Mouse (Mus musculus) liver (tissue): ENCODE measurements around the gene Fam241a.

Source experiments
- DNase-seq: peaks from one replicate; pipeline ENCODE4 v3.0.0-alpha.2; 2020; ENCODE audit warnings: mixed read lengths

Fam241a gene

DNA sequence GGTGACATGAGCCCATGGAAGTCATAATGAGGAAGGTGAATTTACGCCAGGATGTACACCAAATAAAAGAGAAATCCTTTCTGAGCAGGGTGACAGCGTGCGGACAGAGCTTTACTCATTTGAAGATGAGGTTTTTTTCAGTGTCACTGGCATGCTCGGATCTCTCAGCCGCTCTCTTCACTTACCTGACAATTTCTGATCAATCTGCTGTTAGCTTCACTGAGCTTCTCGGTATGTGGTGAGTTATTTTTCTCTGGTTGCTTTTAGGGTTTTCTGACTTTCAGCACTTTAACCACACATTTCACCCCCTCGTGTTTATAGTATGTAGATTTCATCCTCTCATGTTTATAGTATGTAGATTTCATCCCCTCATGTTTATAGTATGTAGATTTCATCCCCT lies 21.1 kb downstream of the Fam241a start:
- DNase-seq = no peak

DNA sequence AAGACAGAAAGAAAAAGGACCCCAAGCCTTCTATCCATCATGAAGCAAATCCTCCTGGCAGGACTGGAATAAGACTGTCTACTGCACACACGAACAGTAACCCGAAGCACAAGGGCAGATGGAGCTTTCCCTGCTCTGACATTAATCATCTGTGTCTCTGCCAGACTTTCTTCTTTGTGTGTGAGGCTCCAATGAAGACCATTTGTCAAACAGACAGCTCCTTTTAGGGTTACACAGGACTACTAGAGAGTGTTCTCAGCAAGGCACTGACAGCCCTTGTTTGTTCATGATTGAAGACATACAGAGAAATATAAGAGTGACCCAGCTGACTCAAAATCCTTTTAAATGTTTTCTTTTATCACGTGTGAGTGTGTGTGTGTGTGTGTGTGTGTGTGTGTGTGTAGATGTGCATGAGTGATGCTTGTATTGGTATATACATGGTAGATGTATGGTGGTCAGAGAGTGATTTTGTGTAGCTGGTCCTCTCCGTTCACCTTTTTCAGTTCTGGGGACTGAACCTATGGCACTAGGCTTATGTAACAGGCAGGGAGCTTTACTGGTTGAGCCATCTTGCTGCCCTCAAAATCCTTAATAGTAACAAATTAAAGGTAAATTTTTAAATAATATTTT lies 21.8 kb downstream of the Fam241a start:
- no peak for DNase-seq

DNA sequence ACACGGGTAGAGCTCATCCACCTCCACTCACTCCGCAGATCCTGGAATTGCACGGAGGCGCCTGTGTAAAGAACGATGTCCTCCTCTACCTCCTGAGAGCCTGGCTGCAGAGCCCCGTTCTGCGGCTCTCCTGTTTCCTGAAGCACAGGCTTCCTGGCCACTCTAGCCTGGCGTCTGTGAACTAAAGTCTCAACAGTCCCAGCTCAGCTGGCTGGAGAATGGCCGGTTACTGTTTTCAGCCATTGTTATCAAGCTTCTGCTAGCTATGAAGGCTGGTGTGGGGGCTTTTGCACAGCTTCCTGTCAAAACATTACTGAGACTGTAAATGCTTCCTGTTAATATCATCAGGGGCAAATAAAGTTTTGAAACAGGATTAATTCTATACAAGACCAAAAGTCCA lies 24.5 kb downstream of the Fam241a start:
- no peak for DNase-seq

DNA sequence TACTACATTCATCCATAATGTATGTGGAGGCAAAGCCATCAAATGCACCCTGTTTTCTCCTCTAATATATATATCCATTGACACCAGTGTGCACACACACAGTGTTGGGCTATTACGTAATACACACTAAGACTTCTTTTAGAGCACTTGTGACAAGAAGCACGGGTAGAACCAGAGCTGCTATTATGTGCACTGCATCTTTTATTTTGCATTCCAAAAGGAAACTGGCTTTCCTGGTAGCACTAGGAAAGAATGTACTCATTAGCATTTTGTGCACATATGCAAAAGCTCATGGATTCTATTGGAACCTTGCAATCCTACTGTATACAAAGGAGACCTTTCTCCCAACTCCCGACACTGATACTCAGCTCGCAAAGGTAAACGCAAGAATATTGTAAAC lies 27.2 kb downstream of the Fam241a start:
- DNase-seq = no peak

DNA sequence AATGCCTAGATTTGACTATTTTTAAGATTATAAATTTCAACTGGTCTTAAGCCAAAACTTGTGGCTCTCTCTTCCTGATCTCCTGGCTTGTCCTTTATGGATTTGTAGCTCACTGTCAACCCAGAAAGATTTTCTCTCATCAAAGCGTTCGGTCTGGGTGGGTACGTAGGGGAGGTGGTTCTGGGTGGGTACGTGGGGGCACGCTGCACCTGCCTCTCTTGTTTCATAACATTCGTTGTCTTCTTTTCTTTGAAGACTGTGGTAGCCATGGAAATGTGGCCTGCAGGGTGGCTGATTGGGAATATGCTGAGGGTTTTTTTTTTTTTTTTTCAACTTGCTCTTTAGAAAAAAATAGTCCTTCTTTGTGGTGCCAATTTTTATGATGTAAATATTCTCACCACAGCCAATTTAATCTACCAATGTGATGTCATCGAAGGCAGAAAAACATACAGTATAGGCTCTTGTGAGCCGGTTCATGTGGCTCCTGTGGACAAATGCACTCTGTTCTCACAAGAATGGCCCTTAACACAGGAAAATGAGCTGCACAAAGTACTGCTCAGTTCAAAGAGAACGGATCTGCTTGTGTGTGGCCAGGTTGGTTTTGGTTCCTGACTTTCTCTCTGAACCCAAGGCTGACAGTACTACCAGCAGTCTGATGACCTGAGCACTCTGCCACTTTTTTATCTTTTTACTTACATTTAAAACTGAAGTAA lies 27.9 kb downstream of the Fam241a start:
- no peak for DNase-seq

DNA sequence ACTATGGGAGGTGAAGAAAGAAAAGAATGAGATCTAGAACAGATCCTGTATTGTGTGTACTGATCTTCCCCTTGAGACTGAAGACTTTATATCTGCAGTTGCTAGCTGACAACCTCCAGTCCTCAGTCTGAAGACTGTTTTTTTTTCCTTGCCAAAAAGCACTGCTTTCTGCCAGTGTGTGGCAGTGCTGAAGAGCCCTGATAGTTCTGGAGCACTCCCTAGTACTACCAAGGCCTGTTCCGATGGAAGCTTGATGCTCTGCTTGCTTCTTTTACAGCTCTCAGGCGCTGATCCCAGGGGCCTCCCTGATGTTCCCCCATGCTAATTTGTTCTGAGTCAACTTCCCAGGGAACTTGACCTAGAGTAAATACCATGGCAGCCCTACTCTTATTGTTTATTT lies 31.9 kb downstream of the Fam241a start:
- no peak for DNase-seq

DNA sequence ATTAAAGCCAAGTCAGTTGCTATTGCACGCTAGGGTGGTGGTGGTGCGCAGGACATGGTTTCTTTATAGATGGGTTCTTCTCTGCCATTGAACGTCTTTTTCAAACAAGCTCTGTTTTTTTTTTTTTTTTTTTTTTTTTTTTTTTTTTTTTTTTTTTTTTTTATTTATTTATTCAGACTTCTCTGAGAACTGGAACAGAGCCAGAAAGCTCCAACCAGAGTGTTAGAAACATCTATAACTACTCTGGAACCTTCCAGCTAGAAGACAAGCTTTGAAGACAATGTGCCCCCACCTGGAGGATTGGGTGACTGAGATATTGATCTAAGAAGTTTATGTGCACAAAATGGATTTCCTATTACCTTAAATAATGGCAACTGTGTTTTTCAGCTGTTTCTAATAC lies 32.6 kb downstream of the Fam241a start:
- no peak for DNase-seq

DNA sequence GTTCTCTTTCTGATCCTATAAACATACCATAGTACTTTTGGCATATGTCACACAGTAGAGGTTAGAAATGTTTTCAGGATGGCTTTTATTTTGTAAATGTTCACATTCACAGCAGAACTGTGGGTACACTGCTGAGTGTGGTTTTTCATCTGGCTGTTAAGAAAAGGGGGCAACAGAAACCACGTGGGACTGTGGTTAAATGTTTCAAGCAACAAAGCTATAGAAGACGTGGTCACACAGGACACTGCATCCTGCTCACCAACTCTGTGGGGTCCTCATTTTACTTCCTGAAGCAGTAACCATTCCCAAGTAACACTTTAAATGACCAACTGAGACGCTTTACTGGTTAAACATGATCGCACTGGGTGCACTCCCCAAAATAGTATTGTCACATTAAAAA lies 33.6 kb downstream of the Fam241a start:
- DNase-seq = no peak

DNA sequence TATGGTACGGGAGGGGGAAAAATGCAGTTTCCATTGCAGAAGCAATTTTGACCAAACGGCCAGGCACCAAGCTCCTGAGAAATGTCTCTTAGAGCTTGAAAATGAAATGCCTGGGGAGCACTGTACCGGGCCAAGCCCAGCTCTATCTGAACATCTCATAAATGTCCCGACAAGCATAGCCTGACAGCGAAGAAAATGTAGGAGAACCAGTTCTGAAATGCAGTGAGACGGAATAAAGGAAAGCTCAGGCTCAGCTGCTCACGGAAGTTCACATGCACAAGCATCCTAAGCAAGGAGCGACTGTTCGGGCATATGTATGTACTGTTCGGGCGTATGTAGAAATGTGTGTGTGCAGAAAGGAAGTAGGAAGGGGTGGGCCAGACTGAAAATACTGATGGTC lies 34.8 kb downstream of the Fam241a start:
- no peak for DNase-seq

DNA sequence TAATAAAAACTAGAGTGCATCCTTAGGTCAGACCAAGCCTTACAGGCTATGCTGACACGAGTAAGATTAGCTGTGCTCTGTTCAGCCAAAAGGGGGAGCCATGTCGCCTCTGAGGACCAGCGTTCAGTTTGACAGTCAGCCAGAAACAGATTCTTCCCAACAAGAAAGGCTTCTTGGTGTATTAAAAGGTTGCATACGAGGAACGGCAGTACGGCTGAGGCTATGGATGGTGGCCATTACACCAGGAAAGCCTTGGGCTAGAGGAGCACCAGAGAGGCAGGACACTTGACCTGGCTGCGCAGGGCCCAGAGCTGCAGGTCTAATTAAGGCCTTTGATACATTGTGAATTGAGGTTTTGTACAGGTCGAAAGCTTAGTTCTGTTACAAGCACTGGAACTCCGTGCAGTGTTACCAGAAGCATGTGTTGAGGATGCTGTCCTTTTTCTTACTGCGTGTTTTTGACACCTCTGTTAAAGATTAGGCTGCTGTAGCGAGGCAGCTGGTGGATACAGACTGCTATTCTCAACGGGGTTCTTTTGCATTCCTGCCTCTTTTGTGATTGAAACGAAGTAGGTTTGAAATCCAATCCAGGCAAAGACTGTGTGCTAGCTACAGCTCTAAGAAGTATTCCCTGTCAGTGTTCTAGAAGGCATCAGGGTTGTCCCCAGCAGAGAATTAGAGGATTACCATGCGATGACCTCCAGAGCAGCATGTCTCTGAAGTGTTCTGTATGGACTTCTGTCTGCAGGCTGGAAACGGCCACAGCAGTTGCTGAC lies 42.5 kb downstream of the Fam241a start:
- DNase-seq = peak; percentile 80

DNA sequence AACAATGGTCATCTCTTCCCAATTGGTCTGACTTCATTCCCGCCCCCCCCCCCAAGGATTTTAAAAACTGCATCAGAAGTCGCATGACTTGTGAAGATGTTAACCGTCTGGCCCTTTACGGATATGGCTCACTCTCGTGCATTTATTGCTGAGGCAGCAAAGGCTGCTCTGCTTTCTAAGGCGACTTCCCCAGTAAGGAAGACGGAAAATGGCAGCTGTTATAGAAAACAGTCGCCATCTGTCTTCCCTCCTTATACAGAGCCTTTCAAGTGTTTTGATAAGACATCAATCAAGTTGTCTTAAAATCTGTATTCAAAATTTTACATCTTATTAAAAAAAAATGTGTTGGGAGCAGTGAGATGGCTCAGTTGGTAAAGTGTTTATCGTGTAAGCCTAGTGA lies 43.4 kb downstream of the Fam241a start:
- DNase-seq = no peak

DNA sequence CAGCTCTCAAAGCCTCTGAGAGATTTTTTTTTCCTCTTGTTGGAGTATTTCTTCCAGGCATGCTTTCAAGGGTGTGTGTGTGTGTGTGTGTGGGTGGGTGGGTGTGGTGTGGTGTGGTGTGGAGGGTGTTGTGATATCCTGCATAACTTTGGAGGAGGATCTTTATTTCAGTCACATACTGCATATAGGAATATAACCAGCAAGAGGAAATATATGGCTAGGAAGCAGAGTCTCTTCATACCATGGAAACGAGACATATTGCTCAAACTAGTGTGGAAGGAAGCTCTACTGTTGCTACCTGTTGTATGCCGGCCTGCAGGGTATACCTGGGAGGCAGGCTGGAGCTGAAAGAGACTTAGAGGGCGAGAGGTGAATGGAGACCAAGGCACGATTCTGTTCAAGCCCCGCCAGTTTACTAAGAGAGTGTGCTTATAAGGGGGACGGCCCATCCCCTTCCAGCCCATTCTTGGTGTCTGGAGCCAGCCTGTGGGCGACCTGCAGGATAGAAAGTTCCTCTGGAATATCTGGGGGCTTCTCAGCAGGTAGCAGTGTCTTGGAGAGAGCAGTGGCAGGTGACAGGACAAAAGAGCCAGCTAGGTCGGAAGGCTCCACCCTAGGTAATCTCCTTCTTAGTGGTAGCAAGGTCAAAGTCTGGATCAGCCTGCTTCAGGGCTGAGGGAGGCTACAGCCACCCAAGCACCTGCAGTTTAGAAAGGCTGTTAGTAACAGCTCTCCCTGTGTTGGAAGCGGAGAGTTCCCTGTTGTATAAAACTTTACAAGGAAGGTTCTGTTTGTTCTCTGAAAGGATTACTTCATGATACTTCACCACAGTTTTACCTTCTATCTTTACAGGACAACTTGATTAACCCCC lies 45.1 kb downstream of the Fam241a start:
- DNase-seq = peak; percentile 13

DNA sequence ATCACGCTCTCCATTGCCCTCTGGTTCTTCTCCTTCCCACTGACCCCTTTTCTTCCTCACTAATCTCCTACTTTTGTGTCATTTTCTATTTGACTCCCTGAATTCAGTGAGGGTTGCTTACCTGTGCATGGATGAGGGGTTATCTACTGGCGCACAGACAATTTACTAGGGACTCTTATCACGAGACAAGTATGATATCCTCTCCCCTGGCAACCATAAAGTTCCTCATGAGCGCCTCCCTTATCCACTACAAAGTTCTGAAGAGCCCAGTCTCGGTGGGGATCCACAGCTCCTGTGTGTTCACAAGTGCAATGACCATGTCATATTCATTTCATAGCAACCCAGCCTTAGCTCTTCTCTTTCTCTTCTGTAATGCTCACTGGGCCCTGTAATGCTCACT lies 46.2 kb downstream of the Fam241a start:
- peak; percentile 47 for DNase-seq

DNA sequence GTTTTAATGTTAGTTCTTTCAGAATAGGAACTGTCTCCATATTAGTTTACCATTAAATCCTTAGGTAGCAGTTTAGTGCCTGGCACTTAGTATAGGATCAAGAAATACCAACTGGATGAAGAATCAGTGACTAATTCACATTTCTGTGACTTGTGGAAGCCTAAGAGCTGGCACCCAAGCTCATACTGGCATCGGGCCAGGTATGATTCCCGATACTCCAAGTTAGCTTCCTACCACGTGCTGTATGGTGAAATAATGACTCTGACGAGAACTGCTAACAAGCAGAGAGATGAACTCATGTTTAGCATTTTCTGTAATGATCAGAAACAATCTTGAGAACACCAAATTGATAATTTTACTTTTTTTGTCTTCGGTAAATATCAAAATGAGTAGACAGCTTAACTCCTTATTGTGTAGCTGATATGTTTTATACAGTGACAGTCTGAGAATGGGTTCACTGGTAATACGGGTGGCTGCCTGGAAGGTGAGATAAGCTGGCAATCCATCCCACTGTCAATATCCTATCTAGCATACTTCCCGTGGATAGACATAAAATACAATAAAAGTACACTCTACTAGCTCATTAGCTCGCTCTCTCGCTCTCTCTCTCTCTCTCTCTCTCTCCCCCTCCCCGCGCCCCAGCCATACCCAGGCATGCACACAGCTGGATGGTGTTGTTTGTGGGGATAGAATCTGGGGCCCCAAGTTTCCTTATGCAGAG lies 47.9 kb downstream of the Fam241a start:
- DNase-seq = peak; percentile 38

DNA sequence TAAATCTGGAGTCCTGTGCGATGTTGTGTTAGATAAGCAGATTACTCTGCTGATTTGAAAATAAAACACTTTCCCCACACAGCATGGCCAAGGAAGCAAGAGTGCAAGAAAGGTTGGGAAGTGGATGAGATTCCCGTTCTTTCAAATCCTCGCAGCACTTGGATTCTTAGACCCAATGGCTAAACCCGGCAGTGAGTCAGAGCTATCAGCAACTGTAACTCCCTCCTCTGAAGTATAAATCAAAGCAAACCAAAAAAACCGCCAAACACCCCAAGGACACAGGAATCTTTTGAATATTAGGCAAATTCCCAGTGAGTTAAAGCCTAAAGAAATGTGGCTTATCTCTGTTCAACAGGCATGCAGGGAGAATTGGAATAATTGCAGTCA lies 52.2 kb downstream of the Fam241a start:
- no peak for DNase-seq

DNA sequence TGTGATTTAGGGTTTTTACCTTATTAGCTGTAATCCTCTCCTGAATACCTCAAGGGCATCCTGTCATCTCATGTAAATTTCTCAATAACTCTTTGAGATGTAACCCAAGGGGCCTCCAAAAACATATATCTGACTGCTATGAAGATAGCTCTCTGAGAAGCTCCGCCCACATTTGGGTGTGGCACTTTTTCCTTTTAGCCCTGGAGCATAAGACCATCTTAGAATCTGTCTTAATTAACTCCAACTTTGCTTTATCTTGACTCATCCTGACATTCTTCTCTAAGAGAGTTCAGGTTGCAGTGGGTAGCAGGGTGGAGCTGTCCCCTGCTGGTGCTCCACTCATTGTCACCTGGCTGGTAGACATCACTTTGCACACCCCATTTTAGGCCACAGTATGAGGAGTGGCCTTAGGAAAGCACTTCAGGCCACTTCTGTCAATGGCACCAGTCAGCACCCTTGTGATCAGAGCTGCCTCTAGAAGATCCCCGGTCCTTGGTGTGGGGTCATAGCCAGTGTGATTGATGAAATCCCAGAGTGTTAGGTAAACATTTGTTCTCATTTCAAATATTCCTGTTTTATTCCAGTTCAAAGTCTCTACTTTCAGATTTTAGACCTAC lies 52.7 kb downstream of the Fam241a start:
- DNase-seq = peak; percentile 69

DNA sequence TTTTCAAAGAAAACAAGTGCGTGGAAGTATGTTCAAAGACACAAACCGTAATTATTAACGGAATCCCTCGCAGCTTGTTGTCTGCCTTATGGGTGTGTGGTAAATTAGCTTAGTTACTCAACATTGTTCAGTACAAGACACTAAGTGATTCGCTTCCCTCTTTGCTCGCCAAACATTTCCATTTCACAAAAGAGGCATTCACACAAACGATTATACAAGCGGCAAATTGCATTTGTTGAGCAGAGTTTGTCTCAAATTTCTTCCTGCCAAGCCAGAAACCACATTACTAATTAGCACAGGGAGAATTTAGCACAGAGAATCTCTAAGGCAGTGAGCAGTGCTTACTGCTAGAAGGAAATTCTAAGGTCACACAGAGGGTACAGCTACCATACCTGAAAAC lies 54.2 kb downstream of the Fam241a start:
- no peak for DNase-seq

DNA sequence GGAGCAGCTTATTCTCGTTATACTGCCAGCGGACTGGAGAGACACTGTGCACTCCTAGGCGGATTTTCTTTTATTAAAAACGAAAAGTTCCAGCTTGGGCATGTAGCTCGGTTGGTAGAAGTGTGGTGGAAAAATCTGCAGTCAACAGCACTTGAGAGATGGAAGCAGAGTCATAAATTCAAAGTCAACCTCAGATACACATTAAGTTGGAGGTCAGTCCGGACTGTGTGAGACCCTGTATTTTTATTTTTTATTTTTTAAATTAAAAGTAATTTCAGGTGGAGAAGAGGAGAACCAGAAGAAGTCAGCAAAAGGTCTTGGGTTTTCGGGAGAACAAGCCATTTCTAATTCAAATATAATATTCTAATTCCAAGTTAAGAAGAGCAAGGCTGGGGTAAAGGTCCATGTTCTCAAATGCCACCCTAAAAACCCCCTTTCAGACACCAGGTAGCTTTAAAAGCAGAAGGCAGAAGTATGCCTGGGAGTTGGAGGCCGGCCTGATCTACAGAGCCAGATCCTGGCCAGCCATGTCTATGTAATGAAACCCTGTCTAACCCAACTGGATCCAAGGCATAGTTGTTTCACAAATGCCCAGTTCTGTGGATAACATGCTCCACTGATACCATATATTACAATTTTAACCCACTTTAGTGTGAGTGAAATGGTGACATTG lies 58.0 kb downstream of the Fam241a start:
- no peak for DNase-seq

DNA sequence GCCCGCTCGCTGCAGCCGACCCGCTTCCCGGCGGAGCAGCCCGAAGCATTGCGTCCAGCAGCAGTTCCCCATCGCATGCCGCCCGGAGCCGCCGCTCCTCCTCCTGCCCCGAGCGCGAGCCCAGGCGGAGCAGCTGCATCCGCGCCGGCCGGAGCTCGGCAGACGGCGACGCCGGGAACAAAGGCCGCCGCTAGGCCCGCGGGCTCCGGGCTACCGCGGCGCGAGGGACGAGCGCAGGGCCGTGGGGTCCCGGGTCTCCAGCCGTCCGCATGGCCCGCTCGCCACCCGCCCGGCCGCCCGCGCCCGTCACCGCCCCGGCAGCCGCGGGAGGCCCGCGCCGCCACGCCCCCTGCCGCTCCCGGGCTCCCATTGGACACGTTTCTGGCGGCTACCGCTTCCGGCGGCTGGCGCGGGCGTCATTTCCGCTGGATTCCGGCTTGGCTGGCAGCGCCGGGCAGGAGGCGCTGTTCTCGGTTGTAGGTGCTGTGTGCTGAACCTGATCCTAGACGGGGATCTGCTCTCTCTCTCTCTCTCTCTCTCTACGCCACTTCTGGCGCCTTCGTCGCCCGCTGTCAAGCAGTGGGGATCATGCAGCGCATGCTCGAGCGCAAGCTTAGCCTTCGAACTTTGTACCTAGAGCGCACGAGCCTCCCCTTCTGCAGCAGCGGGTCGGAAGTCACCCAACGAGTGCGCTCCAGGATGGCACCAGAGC lies 58.8 kb downstream of the Fam241a start, which contains the start of gene Ap1ar:
Ap1ar (minus strand) TSS at position 370 of the 712 bp plus-strand sequence.
- peak; percentile 97 for DNase-seq

DNA sequence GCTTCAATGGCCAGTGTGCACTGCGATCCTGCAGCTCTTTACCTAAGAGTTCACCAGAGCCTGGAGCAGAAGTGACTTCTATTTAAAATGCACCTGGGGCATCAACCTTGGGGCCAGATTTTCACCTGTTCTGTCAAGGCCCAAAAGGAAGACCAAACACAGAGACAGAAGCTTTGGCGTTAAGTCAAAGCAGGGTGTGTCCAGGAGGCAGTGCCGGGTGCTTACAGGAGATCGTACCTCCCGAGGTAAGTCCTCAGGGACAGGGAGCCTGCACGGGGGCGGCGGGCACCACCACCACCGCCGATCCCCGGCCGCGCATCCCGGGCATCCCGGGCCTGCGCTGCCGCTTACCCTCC lies 59.3 kb downstream of the Fam241a start:
- no peak for DNase-seq

DNA sequence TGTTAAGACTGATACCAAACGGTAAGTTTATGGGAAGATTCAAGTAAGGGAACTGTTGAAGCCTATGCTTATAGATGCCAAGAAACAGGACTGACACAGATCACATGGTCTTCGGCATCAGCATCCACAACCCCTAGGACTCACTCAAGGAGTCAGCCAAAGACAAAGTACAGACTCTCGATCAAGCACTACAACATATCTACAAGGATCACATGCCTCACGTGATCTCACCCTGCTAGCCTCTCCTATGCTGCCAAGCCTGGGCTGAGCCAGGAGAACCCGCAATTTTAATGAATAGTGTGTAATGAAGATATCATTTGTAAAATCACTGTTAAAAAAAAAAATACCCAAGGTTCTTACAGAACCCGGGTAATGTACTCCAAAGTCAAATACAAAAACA lies 60.5 kb downstream of the Fam241a start:
- DNase-seq = no peak
